Comparison of ENCODE assay signal across 26 mouse cellular contexts in the genomic region with DNA sequence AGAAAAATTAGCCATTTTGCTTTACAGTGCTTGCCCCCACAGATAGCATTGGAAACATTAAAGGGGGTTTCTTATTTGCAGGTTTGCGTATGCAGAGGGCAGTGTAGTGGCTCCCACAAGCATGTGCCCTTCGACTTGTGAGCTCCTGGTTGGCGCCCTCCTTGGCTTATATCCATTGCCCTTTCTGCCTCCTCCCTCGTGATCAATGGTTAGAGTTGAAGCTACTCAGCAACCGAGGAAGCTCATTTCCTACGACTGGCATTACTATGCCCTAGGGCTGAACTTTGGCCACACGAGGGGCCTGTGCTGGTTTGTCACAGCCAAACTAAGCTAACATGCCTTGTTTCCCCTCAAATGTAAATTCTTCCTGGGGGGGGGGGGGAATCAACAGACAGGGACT. TPM values are rescaled to one million over a fixed set of nuclear protein-coding genes. Genes with fewer than 3 reads are reported as not detected.
DNase-seq lines count a peak whose midpoint lies in the region; ATAC-seq and TF ChIP-seq lines count a peak whose summit lies in the region.
"Had no signal": no experiment of that assay in that cellular context is flagged by ENCODE, and none has a peak within 500 bp of the region (broad histone marks: within the 10 kb centered on the region; RNA-seq: fewer than 3 reads in every experiment).

No protein-coding gene starts in this region.

- no peak overlapping the region for H3K4me2 ChIP-seq in kidney, embryonic 16.5 days (replicated peaks; ENCODE audit: low read depth, low read length)
- H3K4me2 ChIP-seq: heart, embryonic 11.5 days; hindbrain, embryonic 12.5 days; limb, embryonic 15.5 days; liver, embryonic 15.5 days; lung, embryonic 14.5 days; midbrain, embryonic 15.5 days; neural tube, embryonic 15.5 days had no signal

- DNase-seq in cerebellum, adult 9-10 months, result peak; percentile 45
- no peak for DNase-seq in cerebellum, postnatal 36 days
- peak; percentile 82 for DNase-seq in kidney, adult 2 months
- DNase-seq in kidney, postnatal 10 days, result peak; percentile 51
- no peak for DNase-seq in ovary, postnatal 36 days (ENCODE audit: low spot score)
- no peak for DNase-seq in embryo, embryonic 10 days (ENCODE audit: low spot score)
- DNase-seq: adrenal gland, adult 8-10 months; cerebellum, adult 9-11 months; gastrocnemius, postnatal 14 days; heart, postnatal 36 days; lung, embryonic 14.5 days; thymus, postnatal 4 days had no signal

- no peak for TF ChIP-seq POLR2A in kidney, adult 2 months (IDR thresholded peaks at IDR 0.05; ENCODE audit: low read depth, low read length)

- H3K9ac ChIP-seq in kidney, embryonic 16.5 days (replicated peaks; ENCODE audit: low read length), result no peak overlapping the region
- H3K9ac ChIP-seq: hindbrain, embryonic 12.5 days; limb, embryonic 15.5 days; liver, embryonic 15.5 days; lung, embryonic 14.5 days; midbrain, embryonic 15.5 days; neural tube, embryonic 15.5 days had no signal

- no peaks in the 10 kb centered on the region for H3K27me3 ChIP-seq in kidney, adult 2 months (replicated peaks; ENCODE audit: control insufficient read depth, insufficient read depth, low read length)
- 0 out of 2 replicates have a peak, but pooled peaks cover 2% of the 10 kb centered on the region for H3K27me3 ChIP-seq in kidney, embryonic 16.5 days (ENCODE audit: insufficient read depth, low read length)
- H3K27me3 ChIP-seq: hindbrain, embryonic 12.5 days; limb, embryonic 15.5 days; liver, embryonic 15.5 days; midbrain, embryonic 15.5 days; neural tube, embryonic 15.5 days had no signal

- H3K4me1 ChIP-seq in kidney, adult 2 months (ENCODE audit: control insufficient read depth, insufficient read depth, low read length), result peaks cover 9% of the 10 kb centered on the region
- peaks cover 7% of the 10 kb centered on the region; the same call in 1 of the 2 replicates for H3K4me1 ChIP-seq in kidney, embryonic 16.5 days (ENCODE audit: insufficient read depth, low read length)
- H3K4me1 ChIP-seq: hindbrain, embryonic 12.5 days; limb, embryonic 15.5 days had no signal

- H3K27ac ChIP-seq in kidney, adult 2 months (ENCODE audit: insufficient read depth, low read depth, low read length), result no peak overlapping the region
- H3K27ac ChIP-seq in kidney, embryonic 16.5 days (ENCODE audit: low read length), result no peak overlapping the region
- H3K27ac ChIP-seq: hindbrain, embryonic 12.5 days; hindbrain, postnatal 0 days; kidney, postnatal 0 days; layer of hippocampus, adult 2 months; limb, embryonic 10.5 days; limb, embryonic 15.5 days; liver, embryonic 15.5 days; midbrain, embryonic 10.5 days; midbrain, embryonic 15.5 days; neural tube, embryonic 15.5 days had no signal

- H3K36me3 ChIP-seq in kidney, adult 2 months (ENCODE audit: control insufficient read depth, insufficient read depth, low read length), result no peaks in the 10 kb centered on the region
- H3K36me3 ChIP-seq in kidney, embryonic 16.5 days (ENCODE audit: insufficient read depth, low read length), result no peaks in the 10 kb centered on the region
- H3K36me3 ChIP-seq: G1E; hindbrain, embryonic 12.5 days; limb, embryonic 10.5 days; limb, embryonic 15.5 days; liver, embryonic 15.5 days; midbrain, embryonic 10.5 days; midbrain, embryonic 15.5 days; neural tube, embryonic 15.5 days had no signal

- H3K9me3 ChIP-seq in kidney, embryonic 16.5 days (ENCODE audit: low read length), result no peaks in the 10 kb centered on the region
- H3K9me3 ChIP-seq: hindbrain, embryonic 12.5 days; limb, embryonic 10.5 days; limb, embryonic 15.5 days; liver, embryonic 15.5 days; midbrain, embryonic 10.5 days; midbrain, embryonic 15.5 days; neural tube, embryonic 15.5 days had no signal

- no peak for ATAC-seq in kidney, embryonic 16.5 days (ENCODE audit: low FRiP score, low TSS enrichment)
- ATAC-seq: hindbrain, postnatal 0 days; midbrain, embryonic 15.5 days had no signal

- WGBS in kidney, adult 2 months, result 44% methylated on average over 7 of the region's 7 CpGs
- WGBS in kidney, embryonic 16.5 days, result 59% methylated on average over 7 of the region's 7 CpGs

- H3K4me3 ChIP-seq in kidney, adult 2 months (ENCODE audit: insufficient read depth, low read depth, low read length), result no peak overlapping the region
- no peak overlapping the region for H3K4me3 ChIP-seq in kidney, embryonic 16.5 days (ENCODE audit: low read length)
- H3K4me3 ChIP-seq: erythroblast, embryonic 14.5 days; hindbrain, embryonic 12.5 days; layer of hippocampus, adult 2 months; limb, embryonic 10.5 days; limb, embryonic 15.5 days; liver, embryonic 15.5 days; midbrain, embryonic 10.5 days; midbrain, embryonic 15.5 days; neural tube, embryonic 15.5 days had no signal

- TF ChIP-seq CTCF in kidney, adult 2 months (conservative IDR thresholded peaks at IDR 0.05; ENCODE audit: insufficient read depth, insufficient read length, low read depth, low read length), result 0 out of 2 replicates have a peak, but pooled peaks have one; percentile 9

RNA-seq across cellular contexts. Expression of a gene that starts 11.8 kb away (rescaled TPM):
- polyA plus RNA-seq in kidney, adult 2 months (2012; rRNA removed), result 22.8 and 24.8 TPM in 2 replicates
- polyA plus RNA-seq in kidney, embryonic 16.5 days (2015; fragmentation: Nextera tagmentation; extraction: Ambion mirVana), result 17.1 and 17.3 TPM in 2 replicates
- polyA plus RNA-seq: erythroblast, embryonic 14.5 days; G1E had no signal

Comparison
In these comparisons a context has a peak if more than half of its experiments do, and no peak if none do; other contexts are left out.
1. DNase-seq: peak in cerebellum, adult 9-10 months (single experiment), kidney, adult 2 months (single experiment) and kidney, postnatal 10 days (single experiment); none in cerebellum, postnatal 36 days (0 of 2), ovary, postnatal 36 days (single experiment) and embryo, embryonic 10 days (single experiment).